Comparison of ENCODE assay signal across 18 mouse cellular contexts in the genomic region with DNA sequence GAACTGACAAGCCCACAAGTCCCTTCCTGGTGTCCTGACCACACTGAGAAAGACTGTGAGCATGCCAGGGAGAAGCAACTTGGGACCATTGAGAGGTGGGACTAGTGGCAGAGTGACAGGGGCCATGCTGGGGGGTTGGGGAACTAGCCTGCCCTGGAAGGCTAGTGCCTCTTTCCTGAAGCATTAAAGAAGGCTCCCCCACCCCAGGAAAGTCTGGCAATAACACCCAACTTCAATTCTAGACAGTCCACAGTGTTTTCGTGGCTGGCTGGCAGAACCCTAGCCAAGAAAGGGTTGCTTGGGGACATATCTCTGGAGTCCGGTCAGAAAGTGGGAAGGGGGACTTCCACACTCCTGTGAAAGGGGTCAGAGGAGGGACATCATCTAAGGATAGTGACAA.
"Had no signal": no experiment of that assay in that cellular context is flagged by ENCODE, and none has a peak within 500 bp of the region (broad histone marks: within the 10 kb centered on the region; RNA-seq: fewer than 3 reads in every experiment).

No protein-coding gene starts in this region.

- H3K9me3 ChIP-seq: liver, embryonic 13.5 days; megakaryocyte, embryonic 14.5 days; midbrain, embryonic 10.5 days; midbrain, embryonic 13.5 days; neural tube, embryonic 13.5 days; stomach, embryonic 15.5 days had no signal

- DNase-seq: kidney, adult 9 months; kidney, postnatal 25 days; layer of hippocampus, adult 9-11 months; liver, embryonic 13.5 days; lung, adult 2 months; lung, postnatal 36 days; retina, postnatal 1 day; right cerebral cortex, postnatal 25 days; spleen, adult 18-20 months; thymus, postnatal 25 days had no signal

- H3K27ac ChIP-seq: kidney, postnatal 0 days; layer of hippocampus, adult 2 months; liver, embryonic 13.5 days; midbrain, embryonic 10.5 days; midbrain, embryonic 13.5 days; neural tube, embryonic 13.5 days; stomach, embryonic 15.5 days had no signal

- H3K4me1 ChIP-seq: megakaryocyte, embryonic 14.5 days; midbrain, embryonic 13.5 days; neural tube, embryonic 13.5 days had no signal

- H3K36me3 ChIP-seq: liver, embryonic 13.5 days; midbrain, embryonic 10.5 days; midbrain, embryonic 13.5 days; neural tube, embryonic 13.5 days; stomach, embryonic 15.5 days had no signal

- H3K4me3 ChIP-seq: layer of hippocampus, adult 2 months; liver, embryonic 13.5 days; megakaryocyte, embryonic 14.5 days; midbrain, embryonic 10.5 days; midbrain, embryonic 13.5 days; myocyte; neural tube, embryonic 13.5 days; stomach, embryonic 15.5 days had no signal

- H3K27me3 ChIP-seq: liver, embryonic 13.5 days; midbrain, embryonic 13.5 days; neural tube, embryonic 13.5 days; stomach, embryonic 15.5 days had no signal
